Mouse (Mus musculus) embryo, embryonic 9.5 days (tissue): ENCODE results near the gene Olfr1181.
"Not testable (repeated sequence)": the region's sequence is repeated elsewhere in the genome, so short reads cannot be mapped to it uniquely, and the experiment has no call there.

Source experiments
- DNase-seq: peaks from one replicate; pipeline ENCODE4 v3.0.0-alpha.2; 2017; ENCODE audit errors: extremely low spot score

Olfr1181 gene

DNA sequence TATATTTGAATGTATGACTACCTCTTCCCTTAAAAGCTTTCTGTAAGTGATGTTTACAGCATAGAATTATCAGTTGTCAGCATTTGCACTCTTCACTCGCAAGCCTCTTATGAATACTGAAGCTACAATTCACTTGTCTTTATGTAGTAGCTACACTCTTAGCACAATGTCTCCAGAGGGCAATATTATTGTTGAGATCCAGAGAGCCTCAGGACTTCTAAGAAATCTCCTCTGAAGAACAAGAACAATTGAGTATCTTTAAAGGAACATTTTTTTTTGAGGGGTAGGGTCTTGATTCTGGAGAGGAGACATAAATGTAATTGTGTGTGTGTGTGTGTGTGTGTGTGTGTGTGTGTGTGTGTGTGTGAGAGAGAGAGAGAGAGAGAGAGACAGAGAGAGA, at the start of gene Olfr1181:
Gene Olfr1181 (minus strand): TSS at position 101 of the 400 bp plus-strand sequence.
- no peak for DNase-seq

DNA sequence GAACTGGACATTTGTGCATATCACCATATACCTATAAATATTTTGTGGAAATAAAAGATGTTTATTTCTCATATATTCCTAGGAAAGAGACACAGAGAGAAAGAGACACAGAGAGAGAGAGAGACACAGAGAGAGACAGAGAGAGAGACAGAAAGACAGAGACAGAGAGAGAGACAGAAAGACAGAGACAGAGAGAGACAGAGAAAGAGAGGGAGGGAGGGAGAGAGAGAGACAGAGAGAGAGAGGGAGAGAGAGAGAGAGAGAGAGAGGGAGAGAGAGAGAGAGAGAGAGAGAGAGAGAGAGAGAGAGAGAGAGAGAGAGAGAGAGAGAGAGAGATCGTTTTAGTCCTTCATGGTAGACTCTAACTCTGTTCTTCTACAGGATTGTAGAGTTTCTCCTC, 28.6 kb upstream of the Olfr1181 start, which contains the start of gene Olfr1183:
Gene Olfr1183 (plus strand): TSS at position 301 of the 400 bp plus-strand sequence.
- not testable (repeated sequence) for DNase-seq

DNA sequence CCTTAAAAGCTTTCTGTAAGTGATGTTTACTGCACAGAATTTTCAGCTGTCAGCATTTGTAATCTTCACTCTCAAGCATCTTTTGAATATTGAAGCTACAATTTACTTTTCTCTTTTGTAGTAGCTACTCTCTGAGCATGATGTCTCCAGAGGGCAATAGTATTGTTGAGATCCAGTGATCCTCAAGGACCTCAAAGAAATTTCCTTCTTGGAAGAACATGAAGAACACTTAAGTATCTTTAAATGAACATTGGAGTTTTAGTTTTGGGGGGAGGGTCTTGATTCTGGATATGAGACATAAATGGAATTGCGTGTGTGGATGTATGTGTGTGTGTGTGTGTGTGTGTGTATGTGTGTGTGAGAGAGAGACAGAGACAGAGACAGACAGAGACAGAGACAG, 23.1 kb upstream of the Olfr1181 start, which contains the start of gene Gm13757:
Gene Gm13757 (minus strand): TSS at position 101 of the 400 bp plus-strand sequence.
- DNase-seq: no peak

DNA sequence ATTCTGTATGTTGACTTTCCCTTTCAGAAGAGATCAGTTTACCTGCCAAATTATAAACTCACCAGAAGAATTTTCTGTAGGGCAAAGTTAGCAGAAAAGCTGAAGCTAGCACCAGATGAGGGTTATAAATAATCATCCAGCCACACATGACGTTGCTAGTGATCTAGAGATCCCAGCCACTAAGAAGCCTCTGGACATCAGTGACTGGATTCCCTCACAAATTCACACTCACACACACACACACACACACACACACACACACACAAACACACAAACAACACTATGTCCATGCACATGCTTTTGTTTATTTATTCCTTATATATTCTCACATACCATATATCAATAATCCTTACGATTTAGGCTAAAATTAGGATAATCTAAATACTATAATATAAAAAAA, 6.9 kb downstream of the Olfr1181 start, which contains the start of gene Olfr1180:
Gene Olfr1180 (minus strand): TSS at position 101 of the 400 bp plus-strand sequence.
- no peak for DNase-seq

DNA sequence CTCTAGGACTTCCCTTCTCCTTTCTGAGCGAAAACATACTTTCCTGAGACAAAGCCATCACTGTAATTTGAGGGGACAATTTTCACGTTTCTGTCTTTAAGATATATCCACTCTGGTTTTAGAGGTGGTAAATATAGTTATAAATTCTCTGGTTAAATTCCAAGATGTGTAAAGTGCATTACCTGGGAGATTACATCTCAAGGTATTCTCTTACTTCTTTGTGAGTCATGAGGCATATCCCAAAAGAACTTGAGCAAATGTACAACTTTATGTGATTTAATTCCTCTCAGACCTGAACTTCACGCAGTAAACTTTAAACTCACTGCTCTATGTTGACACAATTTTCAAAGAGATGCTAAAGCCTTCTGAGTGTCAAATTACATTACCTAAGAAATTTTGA, 19.6 kb downstream of the Olfr1181 start, which contains the start of gene Olfr1179:
Gene Olfr1179 (minus strand): TSS at position 101 of the 400 bp plus-strand sequence.
- DNase-seq: no peak

DNA sequence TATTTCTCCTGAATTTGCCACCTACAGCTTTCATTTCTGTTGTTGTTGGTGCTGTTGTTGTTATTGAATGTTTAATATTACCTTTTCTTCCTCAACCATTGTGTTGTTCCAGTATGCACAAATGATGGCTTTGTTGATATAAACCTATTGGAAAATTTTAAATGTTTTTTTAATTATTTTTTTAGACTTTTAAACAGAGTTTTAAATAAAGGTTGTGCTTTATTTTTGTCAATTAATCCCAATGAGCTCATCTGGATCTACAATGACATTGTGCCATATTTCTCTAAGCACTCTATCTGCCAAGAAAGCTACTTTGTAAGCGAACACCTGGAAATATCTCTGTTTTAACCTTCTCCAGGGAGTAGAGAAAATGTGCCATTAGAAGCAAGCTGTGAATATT, 39.2 kb downstream of the Olfr1181 start, which contains the start of gene Olfr1178:
Gene Olfr1178 (plus strand): TSS at position 301 of the 400 bp plus-strand sequence.
- DNase-seq: no peak
